23 mouse cellular contexts compared by ENCODE assay signal in genomic region chr7:44534656-44535441, GRCm38 (mm10). TPM values are rescaled to one million over a fixed set of nuclear protein-coding genes. Genes with fewer than 3 reads are reported as not detected.
A peak's percentile ranks its signal among the peaks of the same experiment; 100 is the strongest.
DNase-seq lines count a peak whose midpoint lies in the region; ATAC-seq and TF ChIP-seq lines count a peak whose summit lies in the region.
"Had no signal": no experiment of that assay in that cellular context is flagged by ENCODE, and none has a peak within 500 bp of the region (broad histone marks: within the 10 kb centered on the region; RNA-seq: fewer than 3 reads in every experiment).

No protein-coding gene starts in this region.

- no peak overlapping the region for H3K9ac ChIP-seq in heart, adult 2 months (ENCODE audit: low read depth, low read length)
- no peak overlapping the region for H3K9ac ChIP-seq in lung, embryonic 14.5 days
- no peak overlapping the region for H3K9ac ChIP-seq in kidney, embryonic 15.5 days
- H3K9ac ChIP-seq: embryonic facial prominence, embryonic 13.5 days; heart, embryonic 15.5 days; lung, embryonic 15.5 days had no signal

- TF ChIP-seq CTCF in heart, adult 2 months (IDR thresholded peaks at IDR 0.05), result no peak
- peak; percentile 49 for TF ChIP-seq CTCF in lung, embryonic 14.5 days (IDR thresholded peaks at IDR 0.05; ENCODE audit: low read depth)

- H3K79me2 ChIP-seq in heart, adult 2 months (replicated peaks; ENCODE audit: control insufficient read depth, insufficient read depth, low read length), result no peaks in the 10 kb centered on the region

- intact Hi-C loops in heart, adult 2 months (cut with DNase I), result no loop called here

- H3K4me1 ChIP-seq in heart, adult 2 months (ENCODE audit: control insufficient read depth, insufficient read depth, low read length), result no peaks in the 10 kb centered on the region
- H3K4me1 ChIP-seq in lung, embryonic 14.5 days (ENCODE audit: insufficient read depth), result no peaks in the 10 kb centered on the region
- no peaks in the 10 kb centered on the region for H3K4me1 ChIP-seq in kidney, embryonic 15.5 days
- H3K4me1 ChIP-seq: embryonic facial prominence, embryonic 13.5 days; lung, embryonic 15.5 days had no signal

- ATAC-seq in lung, embryonic 14.5 days (ENCODE audit: insufficient read depth), result no peak
- ATAC-seq in kidney, embryonic 15.5 days (replicated peaks; ENCODE audit: low FRiP score), result no peak
- ATAC-seq: midbrain, embryonic 16.5 days had no signal

- DNase-seq in heart, adult 11 months, result peak; percentile 80
- DNase-seq in heart, adult 2 months, result no peak
- no peak for DNase-seq in lung, embryonic 14.5 days
- no peak for DNase-seq in lung, adult 18-20 months
- peak; percentile 48 to 49 for DNase-seq in B cell, adult 2 months
- DNase-seq in ZHBTc4 (ENCODE audit: low read depth, low spot score), result peak; percentile 79
- DNase-seq in right cerebral cortex, postnatal 25 days, result no peak
- DNase-seq: adrenal gland, postnatal 14 days; gastrocnemius, adult 2 months; kidney, postnatal 10 days; layer of hippocampus, adult 9-11 months; right cerebral cortex, adult 18-20 months had no signal

- H3K36me3 ChIP-seq in heart, adult 2 months (ENCODE audit: control insufficient read depth, insufficient read depth, low read length), result no peaks in the 10 kb centered on the region
- peaks cover 74% of the 10 kb centered on the region for H3K36me3 ChIP-seq in lung, embryonic 14.5 days (ENCODE audit: insufficient read depth)
- peaks cover 76% of the 10 kb centered on the region for H3K36me3 ChIP-seq in kidney, embryonic 15.5 days

- no peak for TF ChIP-seq EP300 in heart, adult 2 months (IDR thresholded peaks at IDR 0.05; ENCODE audit: insufficient read depth, low read depth, low read length)

- TF ChIP-seq POLR2A in heart, adult 2 months (IDR thresholded peaks at IDR 0.05; ENCODE audit: insufficient read depth, low read depth, low read length), result no peak

- H3K27me3 ChIP-seq in heart, adult 2 months (ENCODE audit: control insufficient read depth, insufficient read depth, low read length), result no peaks in the 10 kb centered on the region
- no peaks in the 10 kb centered on the region for H3K27me3 ChIP-seq in lung, embryonic 14.5 days (ENCODE audit: insufficient read depth, low read length)
- no peaks in the 10 kb centered on the region for H3K27me3 ChIP-seq in kidney, embryonic 15.5 days
- H3K27me3 ChIP-seq: lung, embryonic 15.5 days had no signal

- H3K4me2 ChIP-seq in lung, embryonic 14.5 days, result no peak overlapping the region
- H3K4me2 ChIP-seq in kidney, embryonic 15.5 days, result no peak overlapping the region
- H3K4me2 ChIP-seq: embryonic facial prominence, embryonic 13.5 days; heart, embryonic 15.5 days; lung, embryonic 15.5 days had no signal

- 89% methylated on average over 19 of the region's 19 CpGs for WGBS in heart, adult 2 months
- 80% methylated on average over 19 of the region's 19 CpGs for WGBS in lung, embryonic 14.5 days
- 89% methylated on average over 19 of the region's 19 CpGs for WGBS in kidney, embryonic 15.5 days

- no peak overlapping the region for H3K4me3 ChIP-seq in heart, adult 2 months
- no peak overlapping the region for H3K4me3 ChIP-seq in lung, embryonic 14.5 days (ENCODE audit: low read depth, low read length)
- no peak overlapping the region for H3K4me3 ChIP-seq in kidney, embryonic 15.5 days (replicated peaks)
- H3K4me3 ChIP-seq: embryonic facial prominence, embryonic 13.5 days; gastrocnemius, adult 2 months; heart, embryonic 15.5 days; lung, embryonic 15.5 days; megakaryocyte, embryonic 14.5 days had no signal

- H3K9me3 ChIP-seq in lung, embryonic 14.5 days (ENCODE audit: low read depth, low read length), result no peaks in the 10 kb centered on the region
- H3K9me3 ChIP-seq in kidney, embryonic 15.5 days (replicated peaks), result no peaks in the 10 kb centered on the region
- H3K9me3 ChIP-seq: embryonic facial prominence, embryonic 13.5 days; heart, embryonic 15.5 days; lung, embryonic 15.5 days; megakaryocyte, embryonic 14.5 days had no signal

- no peak overlapping the region for H3K27ac ChIP-seq in heart, adult 2 months
- no peak overlapping the region for H3K27ac ChIP-seq in lung, embryonic 14.5 days (ENCODE audit: low read depth)
- H3K27ac ChIP-seq in kidney, embryonic 15.5 days, result no peak overlapping the region
- H3K27ac ChIP-seq: embryonic facial prominence, embryonic 13.5 days; gastrocnemius, adult 2 months; heart, embryonic 15.5 days; lung, embryonic 15.5 days had no signal

RNA-seq across cellular contexts. Expression of gene Spib, which starts 3.0 kb away (rescaled TPM):
- under 1 TPM; 0.31 to 0.75 TPM for total RNA-seq in heart, adult 2 months (2021)
- 0.88 and 3.1 TPM in 2 replicates for polyA plus RNA-seq in heart, adult 2 months (2012; rRNA removed)
- polyA plus RNA-seq in lung, embryonic 14.5 days (2014; fragmentation: Nextera tagmentation; extraction: Ambion mirVana), result 0.07 and 0.18 TPM in 2 replicates
- 0.16 TPM in 1 of 2 replicates, not detected in the other for polyA plus RNA-seq in kidney, embryonic 15.5 days (2015; fragmentation: Nextera tagmentation; extraction: Ambion mirVana)
- total RNA-seq: granulocyte monocyte progenitor cell, adult 5-6 weeks; hematopoietic stem cell, adult 5-6 weeks had no signal
- polyA plus RNA-seq: midbrain, embryonic 16.5 days had no signal

RNA-seq across cellular contexts. Expression of gene Mybpc2, which starts 10.4 kb away (rescaled TPM):
- 10 to 100 TPM; 13.1 to 16.7 TPM for total RNA-seq in heart, adult 2 months (2021)
- 7.1 and 10.8 TPM in 2 replicates for polyA plus RNA-seq in heart, adult 2 months (2012; rRNA removed)
- 0.14 and 0.26 TPM in 2 replicates for polyA plus RNA-seq in lung, embryonic 14.5 days (2014; fragmentation: Nextera tagmentation; extraction: Ambion mirVana)
- 0.16 and 0.27 TPM in 2 replicates for polyA plus RNA-seq in kidney, embryonic 15.5 days (2015; fragmentation: Nextera tagmentation; extraction: Ambion mirVana)
- total RNA-seq: granulocyte monocyte progenitor cell, adult 5-6 weeks; hematopoietic stem cell, adult 5-6 weeks; MEL had no signal
- polyA plus RNA-seq: C2C12 had no signal

RNA-seq across cellular contexts. Expression of gene Pold1, which starts 13.8 kb away (rescaled TPM):
- 10 to 100 TPM; 10.8 to 11.7 TPM for total RNA-seq in heart, adult 2 months (2021)
- polyA plus RNA-seq in heart, adult 2 months (2012; rRNA removed), result 12.9 and 15.5 TPM in 2 replicates
- 91.6 and 105 TPM in 2 replicates for polyA plus RNA-seq in lung, embryonic 14.5 days (2014; fragmentation: Nextera tagmentation; extraction: Ambion mirVana)
- polyA plus RNA-seq in kidney, embryonic 15.5 days (2015; fragmentation: Nextera tagmentation; extraction: Ambion mirVana), result 95.4 and 101 TPM in 2 replicates

RNA-seq across cellular contexts. Expression of gene Nr1h2, which starts 18.9 kb away (rescaled TPM):
- 10 to 100 TPM; 49.7 to 53.7 TPM for total RNA-seq in heart, adult 2 months (2021)
- 65.7 and 84.8 TPM in 2 replicates for polyA plus RNA-seq in heart, adult 2 months (2012; rRNA removed)
- polyA plus RNA-seq in lung, embryonic 14.5 days (2014; fragmentation: Nextera tagmentation; extraction: Ambion mirVana), result 61.1 and 66.0 TPM in 2 replicates
- 74.6 and 76.8 TPM in 2 replicates for polyA plus RNA-seq in kidney, embryonic 15.5 days (2015; fragmentation: Nextera tagmentation; extraction: Ambion mirVana)

RNA-seq across cellular contexts. Expression of gene Napsa, which starts 37.3 kb away (rescaled TPM):
- total RNA-seq in heart, adult 2 months (2021), result 1 to 10 TPM in 1 of 2 experiments, under 1 TPM in 1; 0.76 to 1.3 TPM
- 1.8 and 4.7 TPM in 2 replicates for polyA plus RNA-seq in heart, adult 2 months (2012; rRNA removed)
- polyA plus RNA-seq in lung, embryonic 14.5 days (2014; fragmentation: Nextera tagmentation; extraction: Ambion mirVana), result 4.7 and 6.8 TPM in 2 replicates
- polyA plus RNA-seq in kidney, embryonic 15.5 days (2015; fragmentation: Nextera tagmentation; extraction: Ambion mirVana), result 30.3 and 33.2 TPM in 2 replicates
- total RNA-seq: left cerebral cortex, adult 8-10 months; MEL had no signal
- polyA plus RNA-seq: C2C12 had no signal

Comparison
In these comparisons a context has a peak if more than half of its experiments do, and no peak if none do; other contexts are left out.
1. DNase-seq: peak in heart, adult 11 months (single experiment), B cell, adult 2 months (2 of 2) and ZHBTc4 (single experiment); none in heart, adult 2 months (0 of 2), lung, embryonic 14.5 days (single experiment), lung, adult 18-20 months (0 of 2) and right cerebral cortex, postnatal 25 days (single experiment).